Mouse (Mus musculus) heart, adult 2 months (tissue): Measurements from ENCODE around the gene Nfatc4. TPM values are rescaled to one million over a fixed set of nuclear protein-coding genes. Genes with fewer than 3 reads are reported as not detected.

Experiments
- DNase-seq, 2 experiments: peaks; one replicate each; pipeline ENCODE4 v3.0.0; 2021
- H3K27ac ChIP-seq: fragments of 200-600 bp; 2 replicates; pipeline ENCODE4 v1.8.1; 2022
- H3K27me3 ChIP-seq: fragments of 200-500 bp; 2 replicates; pipeline ENCODE4 v1.6.1; 2012; ENCODE audit warnings: mild to moderate bottlenecking, low read length, inconsistent platforms, mixed read lengths; ENCODE audit not compliant: control insufficient read depth, insufficient read depth
- H3K36me3 ChIP-seq: fragments of 200-500 bp; 2 replicates; pipeline ENCODE4 v1.6.1; 2012; ENCODE audit warnings: low read length, inconsistent platforms; ENCODE audit not compliant: control insufficient read depth, insufficient read depth
- H3K4me1 ChIP-seq: fragments of 200-500 bp; 2 replicates; pipeline ENCODE4 v1.6.1; 2011; ENCODE audit warnings: low read length; ENCODE audit not compliant: control insufficient read depth, insufficient read depth
- H3K4me3 ChIP-seq: fragments of 200-600 bp; 2 replicates; pipeline ENCODE4 v1.8.1; 2022
- H3K79me2 ChIP-seq: fragments of 200-500 bp; replicated peaks from 2 replicates; pipeline ENCODE4 v1.6.1; 2012; ENCODE audit warnings: mild to moderate bottlenecking, inconsistent platforms, low read length, moderate library complexity, mixed read lengths; ENCODE audit not compliant: control insufficient read depth, insufficient read depth
- H3K9ac ChIP-seq: fragments of 200-500 bp; 2 replicates; pipeline ENCODE4 v1.6.1; 2012; ENCODE audit warnings: low read depth, mild to moderate bottlenecking, control low read depth, inconsistent platforms, low read length, mixed read lengths
- CTCF ChIP-seq: fragments of 200-600 bp; IDR thresholded peaks from 2 replicates; pipeline ENCODE4 v1.8.1; 2022; ENCODE audit warnings: antibody characterized with exemption, mild to moderate bottlenecking, moderate library complexity
- EP300 ChIP-seq: fragments of 200-500 bp; IDR thresholded peaks from 2 replicates; pipeline ENCODE4 v1.6.1; 2011; ENCODE audit warnings: low read depth, low read length, control low read depth; ENCODE audit not compliant: insufficient read depth
- POLR2A ChIP-seq: fragments of 200-500 bp; IDR thresholded peaks from 2 replicates; pipeline ENCODE4 v1.6.1; 2011; ENCODE audit warnings: mild to moderate bottlenecking, low read depth, low read length, control low read depth; ENCODE audit not compliant: insufficient read depth
- WGBS: fragments of 180-500 bp; shearing (Covaris S2); methylation state at CpG from one replicate; pipeline ENCODE4 v1.1.7; 2018; 5-methylcytosine and 5-hydroxymethylcytosine counted together
- intact Hi-C: fragments of 180-260 bp; cut with DNase I; formaldehyde crosslinking; loops from one replicate; pipeline ENCODE4 v1.15.1; 2025
- polyA plus RNA-seq: library from polyadenylated mRNA; depleted of rRNA; stranded (reverse); fragments of >200 nt; gene quantifications from 2 replicates; pipeline ENCODE4 v1.2.3, GENCODE M21; 2012
- total RNA-seq, 2 experiments: library from RNA; stranded (reverse); gene quantifications; 2 replicates each; pipeline ENCODE4 v1.2.3; 2021

Gene Nfatc4
- total and polyA plus RNA-seq, 3 experiments = 3.6 to 6.0 (median 5.1) TPM

GRCm38 (mm10) chr14:55840853-55841366, 18.0 kb downstream of the Nfatc4 start:
- Histone ChIP-seq H3K79me2 (no peaks in the 10 kb centered on the region), H3K9ac (no peak overlapping the region), H3K36me3 (no peaks in the 10 kb centered on the region), H3K4me1 (no peaks in the 10 kb centered on the region), H3K27ac (no peak overlapping the region), H3K4me3 (no peak overlapping the region), H3K27me3 (no peaks in the 10 kb centered on the region)
- intact Hi-C loops = no loop called here
- WGBS = 68% methylated on average over 4 of the region's 4 CpGs
- no peak for TF ChIP-seq CTCF
- no peak for TF ChIP-seq EP300
- TF ChIP-seq POLR2A = no peak
- DNase-seq = no peak

GRCm38 (mm10) chr14:55842794-55843193, 19.9 kb downstream of the Nfatc4 start:
- TF ChIP-seq POLR2A (no peak), CTCF (peak; percentile 70)
- no peaks in the 10 kb centered on the region for H3K79me2 ChIP-seq
- no peak for DNase-seq
- intact Hi-C loops = no loop called here
- no peaks in the 10 kb centered on the region for H3K27me3 ChIP-seq
- no peaks in the 10 kb centered on the region for H3K4me1 ChIP-seq
- no peak overlapping the region for H3K4me3 ChIP-seq
- WGBS = 85% methylated on average over 4 of the region's 4 CpGs
- no peak overlapping the region for H3K27ac ChIP-seq
- no peaks in the 10 kb centered on the region for H3K36me3 ChIP-seq
- H3K9ac ChIP-seq = no peak overlapping the region

DNA sequence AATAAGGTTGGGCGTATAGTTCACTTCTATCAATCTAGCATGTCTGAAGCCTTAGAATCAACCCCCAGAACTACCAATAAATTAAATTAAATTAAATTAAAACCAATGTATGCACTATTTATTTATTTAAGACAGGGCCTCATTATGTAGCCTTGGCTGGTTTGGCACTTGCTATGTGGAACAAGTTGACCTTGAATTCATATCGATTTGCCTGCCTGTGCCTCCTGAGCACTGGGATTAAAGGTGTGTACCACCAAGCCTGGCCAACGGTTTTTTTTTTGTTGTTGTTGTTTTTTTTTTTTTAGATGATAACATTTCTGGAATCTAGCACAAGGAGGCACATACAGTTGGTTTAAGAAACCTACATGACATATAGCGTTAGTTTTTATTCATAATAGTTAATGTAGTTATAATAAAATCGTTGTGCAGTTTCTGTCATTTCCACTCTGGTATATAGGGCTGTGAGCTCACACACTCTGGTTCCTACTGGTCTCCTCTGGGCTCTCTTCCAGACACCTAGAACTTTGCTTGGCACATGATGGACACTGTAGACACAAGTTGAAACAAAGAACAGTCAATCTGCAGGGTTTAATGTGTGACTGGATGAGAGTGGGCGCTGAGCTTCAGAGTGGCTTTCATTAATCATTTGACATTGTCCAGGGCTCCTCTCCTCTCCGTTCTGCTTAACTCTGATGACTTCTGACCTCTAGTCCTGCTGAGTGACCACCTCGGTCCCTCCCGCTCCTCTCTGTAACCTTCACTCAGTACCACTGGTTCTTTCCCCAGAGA, 22.8 kb downstream of the Nfatc4 start:
- Histone ChIP-seq H3K4me3 (no peak overlapping the region), H3K4me1 (no peaks in the 10 kb centered on the region), H3K36me3 (no peaks in the 10 kb centered on the region), H3K27ac (no peak overlapping the region), H3K27me3 (no peaks in the 10 kb centered on the region), H3K9ac (no peak overlapping the region), H3K79me2 (no peaks in the 10 kb centered on the region)
- intact Hi-C loops = no loop called here
- WGBS = 72% methylated on average over 9 of the region's 9 CpGs
- TF ChIP-seq POLR2A (no peak), CTCF (no peak), EP300 (no peak)
- no peak for DNase-seq

DNA sequence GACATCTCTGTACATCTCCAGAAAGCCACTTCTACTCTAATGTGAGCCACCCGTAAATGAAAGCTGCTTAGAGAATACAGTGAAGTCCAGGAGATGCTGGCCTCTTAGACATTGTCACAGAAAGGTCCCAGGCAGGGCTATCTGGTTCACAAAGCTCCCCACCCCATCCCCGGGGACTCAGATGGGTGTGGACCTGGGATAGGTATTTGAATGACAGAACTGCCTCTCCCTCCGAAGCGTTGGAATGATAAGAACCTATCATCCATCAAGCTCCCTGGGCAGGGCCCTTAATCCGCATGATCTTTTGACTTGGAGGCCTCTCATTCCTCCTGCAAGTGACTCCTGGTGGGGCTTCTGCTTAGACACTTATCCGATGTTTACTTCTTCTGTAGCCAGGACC, 27.9 kb downstream of the Nfatc4 start:
- intact Hi-C loops = no loop called here
- DNase-seq = no peak
- Histone ChIP-seq H3K27me3 (no peaks in the 10 kb centered on the region), H3K4me3 (no peak overlapping the region), H3K79me2 (no peaks in the 10 kb centered on the region), H3K36me3 (no peaks in the 10 kb centered on the region), H3K9ac (no peak overlapping the region), H3K4me1 (peaks cover 1% of the 10 kb centered on the region), H3K27ac (no peak overlapping the region)
- TF ChIP-seq POLR2A (no peak), CTCF (no peak)
- WGBS = 59% methylated on average over 6 of the region's 6 CpGs

- DNase-seq = no peak
- Histone ChIP-seq H3K4me3 (no peak overlapping the region), H3K4me1 (peaks cover 10% of the 10 kb centered on the region), H3K27me3 (no peaks in the 10 kb centered on the region), H3K27ac (peak overlapping the region; percentile 2), H3K79me2 (0 out of 2 replicates have a peak, but pooled peaks cover 1% of the 10 kb centered on the region), H3K36me3 (no peaks in the 10 kb centered on the region), H3K9ac (0 out of 2 replicates have a peak overlapping the region, but pooled peaks have one; percentile 86)
- TF ChIP-seq POLR2A = no peak
- TF ChIP-seq EP300 = no peak
- intact Hi-C loops = loop anchor here (2.0 kb wide), 1 partner anchor 18 kb away; no protein-coding TSS in a partner anchor
- WGBS = 35% methylated on average over 11 of the region's 11 CpGs
These were observed 30.0 kb downstream of the Nfatc4 start for GRCm38 (mm10) chr14:55852646-55853551.
